Mouse (Mus musculus) left cerebral cortex, adult 11 months (tissue): ENCODE measurements around the gene Aurkaip1.

Experiments
- DNase-seq: peaks from one replicate; pipeline ENCODE4 v3.0.0; 2022; ENCODE audit warnings: low spot score

The Aurkaip1 gene

GRCm38 (mm10) chr4:155829866-155830265 is 1.2 kb upstream of the Aurkaip1 start:
- no peak for DNase-seq

DNA sequence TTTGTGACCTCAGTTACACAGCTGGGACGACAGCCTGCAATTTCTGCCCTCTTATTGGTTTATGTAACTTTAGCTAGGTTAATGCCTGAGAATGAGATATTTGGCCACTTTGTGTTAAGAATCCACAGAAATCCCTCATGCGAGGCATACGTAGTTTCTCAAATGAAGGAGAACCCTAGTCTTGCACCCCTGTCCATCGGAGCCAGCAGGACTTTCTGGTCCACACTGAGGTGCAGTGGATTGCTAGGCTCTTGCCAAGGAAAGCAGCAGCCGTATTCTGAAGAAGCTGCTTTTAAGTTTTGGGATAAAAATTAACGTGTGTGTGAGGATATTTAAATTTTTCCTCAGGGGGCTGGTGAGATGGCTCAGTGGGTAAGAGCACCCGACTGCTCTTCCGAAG is 476 bp upstream of the Aurkaip1 start:
- no peak for DNase-seq

DNA sequence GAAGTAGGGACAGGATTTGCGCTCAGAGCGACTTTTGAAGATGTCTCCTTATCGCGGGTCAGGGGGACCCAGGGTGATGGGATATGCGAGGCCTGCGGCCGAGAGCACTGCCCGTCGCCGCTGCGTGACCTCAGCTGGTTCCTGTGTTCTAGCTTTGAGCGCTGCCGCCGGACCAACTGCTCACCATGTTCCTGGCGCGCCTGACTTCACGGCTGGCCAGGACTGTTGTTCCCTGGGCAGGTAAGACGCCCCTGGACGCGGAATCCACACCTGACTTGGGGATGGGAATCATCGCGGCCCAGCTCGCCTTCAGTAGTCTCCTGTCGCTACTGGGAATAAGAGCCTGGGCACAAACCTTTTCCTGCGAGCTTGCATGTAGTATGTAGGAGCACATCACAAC is 759 bp downstream of the Aurkaip1 start:
- DNase-seq = no peak

DNA sequence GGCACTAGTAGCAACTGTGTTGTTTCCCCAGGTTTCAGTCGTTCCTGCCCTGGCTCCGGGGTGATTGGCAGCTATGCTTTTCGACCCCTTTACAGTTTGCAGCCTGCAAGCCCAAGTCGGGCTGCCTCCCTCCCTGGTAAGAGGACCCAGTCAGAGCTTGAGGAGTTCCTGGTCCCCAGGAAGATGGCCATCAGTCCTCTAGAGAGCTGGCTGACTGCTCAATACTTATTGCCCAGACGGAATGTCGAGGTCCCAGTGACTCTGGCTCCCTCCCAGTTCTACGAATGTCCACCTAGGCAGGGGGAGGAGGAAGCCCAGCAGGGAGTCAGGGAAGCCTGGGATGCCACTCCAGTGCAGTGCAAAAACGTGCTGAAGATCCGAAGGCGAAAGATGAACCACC is 1.2 kb downstream of the Aurkaip1 start:
- DNase-seq = no peak

GRCm38 (mm10) chr4:155833234-155833633 is 2.2 kb downstream of the Aurkaip1 start:
- no peak for DNase-seq

DNA sequence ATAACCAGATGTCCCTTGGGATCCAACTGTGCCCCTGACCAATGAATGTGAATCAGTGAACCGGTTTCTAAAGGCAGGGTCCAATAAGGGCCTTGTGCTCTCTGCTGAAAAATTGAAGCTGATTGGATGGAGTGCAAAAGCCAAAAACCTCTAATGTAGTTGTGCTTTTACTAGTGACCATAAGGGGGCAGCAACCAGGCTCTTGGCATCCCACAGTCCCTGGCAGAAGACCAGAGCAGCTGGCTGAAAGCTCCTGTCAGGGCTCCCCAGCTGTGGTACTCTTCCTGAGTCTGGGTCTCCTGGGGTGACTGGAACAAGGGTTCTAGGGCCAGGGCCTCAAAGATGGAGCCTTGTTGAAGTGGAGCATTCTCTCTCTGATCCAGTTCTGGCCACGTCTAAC is 2.8 kb downstream of the Aurkaip1 start:
- peak; percentile 72 for DNase-seq

DNA sequence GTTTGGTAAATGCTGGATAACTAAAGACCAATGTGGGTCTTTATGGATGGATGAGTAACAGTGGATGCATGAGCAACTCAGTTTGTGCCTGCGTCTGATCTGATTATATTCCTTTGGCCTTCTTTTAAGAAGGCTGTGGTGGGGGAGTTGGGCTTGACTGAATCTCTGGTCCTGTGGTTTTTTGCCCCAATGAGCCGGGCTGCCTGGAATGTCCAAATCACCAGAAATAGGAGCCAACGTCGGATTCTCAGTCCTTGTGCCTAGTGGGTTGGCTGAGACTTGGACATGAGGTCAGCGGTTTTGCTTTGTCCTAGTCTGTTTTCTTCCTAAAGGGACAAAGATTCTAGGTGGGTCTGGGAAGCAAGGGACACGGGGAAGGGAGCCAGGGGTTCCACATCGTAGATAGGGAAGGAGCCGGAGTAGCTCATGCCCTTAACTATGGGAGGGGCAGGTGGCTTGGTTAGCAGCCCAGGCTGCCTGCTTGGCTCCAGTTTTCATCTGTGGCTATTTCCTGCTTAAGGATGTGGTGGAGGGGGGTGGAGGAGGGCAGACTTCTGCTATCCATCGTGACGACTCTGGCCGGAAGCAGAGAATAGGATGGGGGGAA is 6.4 kb downstream of the Aurkaip1 start:
- DNase-seq = no peak

- no peak for DNase-seq
Measured at GRCm38 (mm10) chr4:155838187-155839153, 7.4 kb downstream of the Aurkaip1 start.

GRCm38 (mm10) chr4:155839483-155839910 is 8.4 kb downstream of the Aurkaip1 start, which contains the start of gene Mxra8:
Mxra8 (plus strand) TSS chr4:155839680.
- no peak for DNase-seq

DNA sequence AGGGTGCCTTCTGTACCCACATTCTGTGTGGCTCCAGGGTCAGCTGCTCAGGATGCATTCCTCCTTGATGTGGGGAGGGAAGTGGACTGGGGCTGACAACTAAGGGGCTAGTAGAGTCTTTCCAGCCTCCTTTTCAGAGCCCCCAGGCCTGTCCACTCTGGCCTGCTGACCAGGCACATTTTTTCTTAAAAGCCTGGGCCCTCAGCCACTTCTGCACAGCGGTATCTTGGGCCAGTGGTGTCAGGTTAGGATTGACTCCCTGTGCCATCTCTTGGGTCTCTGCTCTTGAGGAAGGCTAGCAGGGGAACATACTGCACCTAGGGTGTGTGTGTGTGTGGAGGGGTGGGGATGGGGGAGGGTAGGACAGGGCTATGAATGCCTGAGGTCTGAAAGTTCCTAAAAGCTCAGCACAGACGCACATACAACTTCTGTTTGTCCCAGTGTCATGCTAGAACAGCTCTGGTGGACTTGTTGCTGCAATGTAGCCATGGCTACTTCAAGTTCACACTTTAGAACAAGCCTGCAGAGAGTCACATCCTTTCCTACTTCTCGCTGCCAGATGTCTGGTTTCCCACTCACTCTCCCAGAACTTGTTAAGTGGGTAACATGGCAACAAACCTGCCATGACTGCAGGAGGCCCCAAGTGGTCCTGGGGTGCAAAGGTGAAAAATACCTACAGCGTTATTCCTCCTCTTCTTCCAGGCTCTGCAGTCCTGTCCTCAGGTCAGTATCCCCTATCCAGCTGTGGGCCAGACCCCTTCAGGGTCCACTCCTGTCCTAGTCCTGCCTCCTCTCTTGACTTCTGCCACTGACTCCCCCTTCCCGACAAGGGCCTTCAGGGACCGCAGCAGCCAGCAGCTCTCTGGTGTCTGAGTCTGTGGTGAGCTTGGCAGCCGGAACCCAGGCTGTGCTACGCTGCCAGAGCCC is 9.3 kb downstream of the Aurkaip1 start:
- no peak for DNase-seq

DNA sequence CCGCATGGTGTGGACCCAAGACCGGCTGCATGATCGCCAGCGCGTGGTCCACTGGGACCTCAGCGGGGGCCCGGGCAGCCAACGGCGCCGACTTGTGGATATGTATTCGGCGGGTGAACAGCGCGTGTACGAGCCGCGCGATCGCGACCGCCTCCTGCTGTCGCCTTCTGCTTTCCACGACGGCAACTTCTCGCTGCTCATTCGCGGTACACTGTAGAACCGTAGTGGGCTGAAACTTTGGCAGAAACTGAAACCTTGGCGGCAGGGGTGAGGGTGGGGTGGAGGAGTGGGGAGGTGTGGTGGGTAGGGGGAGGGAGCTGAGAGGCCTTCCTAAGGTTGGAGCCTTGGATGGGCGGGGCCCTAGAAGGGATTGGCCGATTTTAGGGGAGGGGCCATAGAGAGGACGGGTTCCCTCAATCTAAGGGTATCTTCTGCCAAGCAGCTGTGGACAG is 10.0 kb downstream of the Aurkaip1 start:
- DNase-seq = no peak

DNA sequence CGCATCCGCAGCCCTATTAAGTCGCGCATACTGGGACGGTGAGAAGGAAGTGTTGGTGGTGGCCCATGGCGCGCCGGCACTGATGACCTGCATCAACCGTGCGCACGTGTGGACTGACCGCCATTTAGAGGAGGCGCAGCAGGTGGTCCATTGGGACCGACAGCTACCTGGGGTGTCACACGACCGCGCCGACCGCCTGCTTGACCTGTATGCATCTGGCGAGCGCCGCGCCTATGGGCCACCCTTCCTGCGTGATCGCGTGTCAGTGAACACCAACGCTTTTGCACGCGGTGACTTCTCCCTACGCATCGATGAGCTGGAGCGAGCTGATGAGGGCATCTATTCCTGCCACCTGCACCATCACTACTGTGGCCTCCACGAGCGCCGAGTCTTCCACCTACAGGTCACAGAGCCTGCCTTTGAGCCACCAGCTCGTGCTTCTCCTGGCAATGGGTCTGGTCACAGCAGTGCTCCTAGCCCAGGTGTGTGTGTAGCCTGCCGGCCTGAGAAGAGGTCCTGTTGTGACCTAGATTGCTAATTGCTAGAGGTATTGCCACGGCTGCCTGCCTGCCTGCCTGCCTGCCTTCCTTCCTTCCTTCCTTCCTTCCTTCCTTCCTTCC is 10.7 kb downstream of the Aurkaip1 start:
- DNase-seq = no peak

GRCm38 (mm10) chr4:155843231-155843630 is 12.2 kb downstream of the Aurkaip1 start:
- no peak for DNase-seq

DNA sequence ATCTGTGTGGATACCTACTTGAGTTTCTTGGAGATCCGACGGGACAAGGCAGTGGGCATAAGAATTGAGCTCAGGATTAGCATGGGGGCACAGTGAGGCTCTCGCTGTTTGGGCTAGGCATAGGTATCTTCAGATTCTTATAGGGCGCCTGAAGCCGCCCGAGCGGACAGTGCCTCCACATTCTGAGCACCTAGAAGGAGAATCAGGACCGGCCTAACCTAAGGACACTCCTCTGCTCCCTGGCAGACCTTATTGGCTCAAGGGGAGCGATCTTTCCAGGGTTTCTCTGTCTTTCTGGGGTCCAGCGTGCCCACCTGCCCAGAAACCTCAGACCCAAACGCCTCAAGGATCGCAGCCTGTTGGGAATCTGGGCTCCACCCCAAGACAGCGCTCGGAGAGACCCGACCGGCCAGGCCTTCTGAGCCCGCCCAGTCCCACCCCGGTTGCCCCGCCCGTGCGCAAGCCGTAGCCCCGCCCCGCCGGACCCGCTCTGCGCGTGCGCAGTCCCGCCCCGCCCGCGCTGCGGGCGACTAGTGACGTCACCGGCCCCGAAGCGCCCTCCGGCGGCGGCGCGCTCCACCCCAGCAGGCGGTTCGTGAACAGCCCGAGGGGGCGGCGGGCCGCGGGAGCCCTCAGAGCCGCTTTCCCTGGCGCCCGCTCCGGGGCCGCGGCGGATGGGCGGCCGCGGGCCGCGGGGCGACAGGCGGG is 16.0 kb downstream of the Aurkaip1 start, which contains the start of gene Dvl1:
Gene Dvl1 (plus strand): TSS at position 532 of the 708 bp plus-strand sequence.
- peak; percentile 84 for DNase-seq

- DNase-seq = no peak
Measured at GRCm38 (mm10) chr4:155847591-155848352, 16.7 kb downstream of the Aurkaip1 start.

DNA sequence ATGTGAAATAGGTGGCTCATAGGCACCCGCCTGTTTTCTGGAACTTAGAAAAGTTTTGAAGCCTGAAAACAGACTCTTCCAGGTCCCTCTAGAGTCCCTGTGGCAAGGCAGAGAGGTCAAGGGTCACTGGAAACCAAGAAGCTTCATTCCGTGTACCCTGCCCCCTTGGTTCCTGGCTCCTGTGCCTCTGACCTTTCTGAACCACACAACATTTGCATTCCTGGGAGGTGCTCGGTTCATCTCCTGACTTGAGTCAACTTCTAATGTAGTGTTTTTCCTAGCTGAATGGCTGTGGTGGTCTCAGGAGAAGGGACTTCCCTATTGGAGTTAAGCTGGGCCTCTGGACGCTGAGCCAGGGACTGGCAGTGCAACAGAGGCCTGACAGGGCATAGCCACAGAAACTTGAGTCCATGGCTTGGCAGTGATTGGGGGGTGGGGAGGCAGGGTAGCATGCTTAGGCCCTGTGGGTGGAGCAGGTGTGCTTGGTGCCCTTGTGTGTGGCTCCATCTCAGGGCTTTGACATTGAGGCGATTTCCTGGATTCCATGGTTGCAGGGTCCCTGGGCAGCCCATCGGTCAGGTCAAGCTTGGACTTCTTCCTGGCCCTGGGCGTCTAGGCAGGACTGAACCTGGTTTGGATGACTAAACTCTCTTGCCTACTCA is 17.5 kb downstream of the Aurkaip1 start:
- no peak for DNase-seq

- no peak for DNase-seq
Measured at GRCm38 (mm10) chr4:155849391-155849790, 18.3 kb downstream of the Aurkaip1 start.

DNA sequence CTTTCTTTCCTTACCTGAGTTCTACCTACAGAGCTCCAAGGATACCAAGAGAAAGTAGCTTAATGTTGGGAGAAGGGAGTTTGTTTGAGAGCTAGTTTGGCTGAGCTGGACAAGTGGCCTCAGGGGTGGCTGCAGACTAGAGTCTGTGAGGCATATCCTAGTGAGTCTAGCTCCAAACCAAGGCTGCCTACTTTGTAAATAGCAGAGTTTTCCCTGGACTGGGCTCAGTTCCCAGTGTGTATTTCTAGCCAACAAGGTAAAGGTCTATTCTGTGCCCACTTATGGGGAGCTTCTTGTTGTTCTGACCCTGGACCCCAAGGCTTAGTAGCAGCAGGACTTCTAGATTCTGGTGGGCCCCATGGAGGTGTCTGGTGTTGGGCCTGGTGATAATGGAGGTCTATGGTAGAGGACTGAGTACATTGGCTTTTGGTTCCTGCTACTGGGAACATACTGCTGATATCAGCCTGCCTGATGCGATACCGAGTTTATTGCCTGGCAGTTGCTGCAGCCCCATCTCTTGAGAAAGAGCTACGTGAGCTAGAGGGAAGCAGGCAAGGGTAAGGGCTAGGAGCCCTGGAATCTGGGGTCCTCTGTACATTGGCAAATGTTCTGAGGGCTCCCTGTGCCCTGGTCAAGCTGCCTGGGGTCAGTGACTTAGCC is 18.9 kb downstream of the Aurkaip1 start:
- no peak for DNase-seq

- DNase-seq = no peak
Measured at GRCm38 (mm10) chr4:155851368-155851767, 20.3 kb downstream of the Aurkaip1 start.
